Mouse (Mus musculus) T-cell, adult 2 months (primary cell): Measurements from ENCODE around the gene Deaf1.
A peak's percentile ranks its signal among the peaks of the same experiment; 100 is the strongest.

Source experiments
- DNase-seq: peaks from one replicate; pipeline ENCODE4 v3.0.0; 2022; ENCODE audit warnings: low spot score

The Deaf1 gene

GRCm38 (mm10) chr7:141327469-141328372, at the start of gene Deaf1, which contains the start of gene Tmem80:
TSS of gene Deaf1 (minus strand) at chr7:141327690.
TSS of gene Tmem80 (plus strand) at chr7:141327739.
- DNase-seq, result peak; percentile 97

- DNase-seq, result no peak
These were observed 46.9 kb upstream of the Deaf1 start for GRCm38 (mm10) chr7:141374399-141374798.

DNA sequence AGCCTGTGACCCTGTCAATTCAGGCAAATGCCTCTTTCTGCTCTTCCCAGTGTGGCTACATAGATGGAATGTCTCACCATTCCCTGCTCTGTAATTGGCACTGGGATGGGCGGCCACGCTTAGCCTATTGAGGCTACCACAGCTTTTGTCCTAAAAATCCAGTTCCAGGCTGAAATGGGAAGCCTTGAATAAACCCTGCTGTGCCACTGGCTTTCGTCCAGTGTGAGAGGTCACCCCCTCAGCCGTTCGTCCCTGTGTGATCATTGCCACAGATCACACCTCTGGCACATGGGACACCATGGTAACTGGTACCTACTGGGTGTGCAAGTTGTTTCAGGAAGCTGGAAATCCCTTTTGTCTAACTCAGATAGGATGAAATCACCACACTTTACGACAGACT, 46.1 kb upstream of the Deaf1 start:
- DNase-seq, result no peak

DNA sequence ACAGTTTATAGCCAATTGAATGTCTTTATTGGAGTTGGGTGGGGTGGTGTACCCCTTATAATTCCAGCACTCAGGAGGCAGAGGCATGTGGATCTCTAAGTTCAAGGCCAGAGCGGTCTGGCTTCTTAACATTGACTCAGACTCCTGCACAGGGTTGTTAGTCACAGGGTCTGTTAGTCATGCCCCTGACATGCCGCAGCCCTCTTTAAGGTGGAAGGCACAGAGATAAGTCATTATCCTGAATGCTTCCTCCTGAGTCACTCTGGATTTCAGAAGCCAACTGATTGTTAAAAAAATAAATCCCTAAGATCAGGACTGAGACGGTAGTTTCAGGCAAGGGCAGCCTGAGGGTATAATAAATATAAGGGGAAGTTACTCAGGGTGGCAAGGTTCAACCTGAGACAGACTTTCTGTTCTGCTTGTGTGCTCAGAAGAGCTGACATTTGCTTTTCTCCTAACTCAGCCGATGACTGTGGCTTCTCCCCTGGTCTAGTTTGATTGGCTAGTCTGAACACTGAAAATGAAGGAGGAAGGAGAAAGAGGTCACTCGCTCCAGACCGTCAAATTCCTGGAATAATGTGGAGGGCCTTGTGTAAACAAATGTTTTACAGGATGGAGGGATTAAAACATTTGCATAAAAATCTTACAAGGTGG, 44.6 kb upstream of the Deaf1 start:
- DNase-seq, result no peak

DNA sequence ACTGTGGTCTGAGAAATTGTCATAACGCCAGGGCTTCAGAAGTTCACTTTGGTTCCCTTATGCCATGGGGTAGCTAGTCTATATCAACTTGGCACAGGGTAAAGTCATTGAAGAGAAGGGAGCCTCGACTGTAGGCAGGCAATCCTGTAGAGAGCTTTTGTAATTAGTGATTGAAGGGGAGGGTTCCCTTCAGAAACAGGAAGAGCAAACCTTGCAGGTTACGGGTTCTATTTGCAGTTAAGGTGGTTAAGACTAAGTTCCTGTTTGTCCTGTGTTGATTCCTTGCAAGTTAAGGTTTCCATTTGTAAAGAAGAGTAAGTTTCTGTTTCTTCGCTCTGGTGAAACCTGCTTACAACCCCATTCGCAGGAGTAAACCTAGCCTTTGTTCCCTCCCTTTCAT, 42.4 kb upstream of the Deaf1 start:
- no peak for DNase-seq

GRCm38 (mm10) chr7:141367358-141367757, 39.9 kb upstream of the Deaf1 start:
- no peak for DNase-seq

DNA sequence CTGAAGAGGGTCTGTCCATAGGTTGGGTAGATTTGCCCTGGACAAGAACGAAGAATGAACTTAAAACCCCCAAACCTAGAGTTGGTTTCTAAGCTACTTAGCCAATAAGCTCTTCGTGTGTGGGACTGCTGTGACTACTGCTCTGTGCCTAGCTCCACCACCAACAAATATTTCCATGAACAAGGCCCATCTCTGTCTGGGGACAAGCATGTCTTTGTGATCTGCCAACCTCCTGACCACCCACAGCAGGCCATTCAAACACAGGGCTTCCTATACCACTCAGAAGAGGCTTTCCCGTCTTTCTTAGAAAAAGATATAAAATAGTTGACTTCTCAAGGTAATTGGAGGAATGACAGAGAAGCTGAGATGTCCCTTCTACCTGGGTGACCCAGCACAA, 37.6 kb upstream of the Deaf1 start:
- no peak for DNase-seq

DNA sequence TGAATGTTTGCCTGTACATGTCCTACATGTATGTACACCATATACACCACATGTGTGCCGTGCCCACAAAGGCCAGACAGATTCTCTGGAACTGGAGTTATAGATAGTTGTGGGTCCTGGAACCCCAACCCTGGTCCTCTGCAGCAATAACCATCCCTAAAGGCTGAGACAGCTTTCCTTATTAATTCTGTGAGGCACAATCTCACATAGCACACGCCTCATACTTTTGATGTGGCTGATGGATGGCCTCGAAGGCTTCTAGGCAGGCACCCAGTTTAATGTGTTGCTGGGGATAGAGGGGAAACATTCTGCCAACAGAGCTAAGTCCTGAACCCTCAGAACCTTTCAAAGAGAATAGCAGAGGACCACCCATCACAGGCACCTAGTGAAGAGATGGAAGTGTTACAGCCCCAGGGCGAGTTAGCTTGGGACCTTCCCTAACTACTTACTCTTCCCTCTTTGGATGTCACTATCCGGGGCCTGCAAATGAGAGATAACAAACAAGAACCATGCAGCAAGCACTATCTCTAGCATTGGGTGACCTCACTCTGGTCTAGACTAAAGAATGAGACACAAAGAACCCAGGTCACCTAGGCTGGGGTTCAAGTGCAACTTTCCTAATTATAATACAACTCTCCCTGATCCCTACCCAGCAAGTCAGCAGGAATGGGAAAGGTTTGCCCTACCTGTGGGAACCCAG, 37.0 kb upstream of the Deaf1 start:
- no peak for DNase-seq

- no peak for DNase-seq
These were observed 36.2 kb upstream of the Deaf1 start for GRCm38 (mm10) chr7:141363752-141364125.

- peak; percentile 72 for DNase-seq
These were observed 35.7 kb upstream of the Deaf1 start for GRCm38 (mm10) chr7:141363106-141363751.

GRCm38 (mm10) chr7:141361510-141361909, 34.0 kb upstream of the Deaf1 start:
- DNase-seq, result peak; percentile 48

- no peak for DNase-seq
These were observed 29.5 kb upstream of the Deaf1 start for GRCm38 (mm10) chr7:141356971-141357370.

DNA sequence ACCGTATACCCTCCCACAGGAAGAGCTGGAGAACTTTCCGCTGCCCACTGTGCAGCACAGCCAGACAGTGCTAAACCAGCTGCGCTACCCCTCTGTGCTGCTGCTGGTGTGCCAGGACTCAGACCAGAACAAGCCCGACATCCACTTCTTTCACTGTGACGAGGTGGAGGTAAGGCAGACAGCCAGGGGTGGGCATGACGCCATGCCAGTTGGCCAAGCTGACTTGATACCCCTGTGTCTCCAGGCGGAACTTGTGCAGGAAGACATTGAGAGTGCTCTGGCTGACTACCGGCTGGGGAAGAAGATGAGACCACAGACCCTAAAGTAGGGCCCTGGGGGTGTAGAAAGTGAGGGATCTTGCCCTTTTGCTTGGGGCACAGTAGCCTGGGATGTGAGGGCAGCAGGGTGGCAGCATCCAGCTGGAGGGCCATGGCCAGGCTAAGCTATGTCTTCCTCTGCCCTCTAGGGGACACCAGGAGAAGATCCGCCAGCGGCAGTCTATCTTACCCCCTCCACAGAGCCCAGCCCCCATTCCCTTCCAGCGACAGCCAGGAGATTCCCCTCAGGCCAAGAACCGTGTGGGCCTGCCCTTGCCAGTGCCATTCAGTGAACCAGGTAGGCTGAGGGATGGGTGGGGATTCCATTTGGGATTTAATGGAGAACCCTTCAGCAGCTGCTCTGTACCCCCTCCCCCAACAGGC, 28.3 kb upstream of the Deaf1 start:
- DNase-seq, result no peak

GRCm38 (mm10) chr7:141355051-141355450, 27.6 kb upstream of the Deaf1 start:
- no peak for DNase-seq

- no peak for DNase-seq
These were observed 23.6 kb upstream of the Deaf1 start for GRCm38 (mm10) chr7:141351061-141351460.

GRCm38 (mm10) chr7:141344787-141345186, 17.3 kb upstream of the Deaf1 start:
- DNase-seq, result peak; percentile 71

DNA sequence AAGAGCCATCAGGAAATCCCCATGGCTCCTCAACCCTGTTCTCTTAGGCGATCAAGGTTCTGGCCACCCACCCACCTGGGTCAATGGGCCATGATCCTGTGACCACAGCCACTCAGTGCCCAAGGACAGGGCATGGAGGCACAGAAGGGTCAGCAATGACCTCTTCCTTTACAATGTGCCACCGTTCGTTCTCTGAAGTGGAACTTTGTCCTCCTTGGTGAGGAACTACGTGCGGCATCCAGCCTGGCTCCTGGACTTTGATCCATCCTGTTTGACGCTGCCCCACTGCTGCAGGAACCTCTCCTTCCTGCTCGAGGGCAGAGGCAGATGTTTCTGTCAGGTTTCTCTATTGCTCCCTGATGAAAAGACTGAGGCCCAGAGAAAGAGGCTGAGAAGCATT, 16.2 kb upstream of the Deaf1 start:
- DNase-seq, result no peak

DNA sequence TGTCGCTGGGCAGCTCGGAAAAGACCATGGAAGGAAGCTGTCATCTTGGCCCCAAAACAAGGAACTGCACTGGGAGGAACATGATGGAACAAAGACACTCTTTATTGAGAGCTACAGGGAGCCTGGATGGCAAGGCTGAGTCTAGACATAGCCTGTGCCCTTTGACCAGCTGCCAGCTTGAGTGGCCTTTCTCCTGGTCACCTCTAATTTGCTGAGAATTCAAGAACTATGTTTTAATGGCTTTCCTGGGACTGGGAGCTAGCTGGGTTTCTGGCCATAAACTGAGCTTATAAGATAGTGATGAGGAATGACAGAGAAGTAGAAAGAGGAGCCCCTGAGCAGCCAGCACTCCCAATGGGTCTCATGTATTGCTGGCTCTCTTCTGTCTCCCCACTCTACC, 15.7 kb upstream of the Deaf1 start:
- no peak for DNase-seq

- no peak for DNase-seq
These were observed 14.3 kb upstream of the Deaf1 start for GRCm38 (mm10) chr7:141341689-141342226.

DNA sequence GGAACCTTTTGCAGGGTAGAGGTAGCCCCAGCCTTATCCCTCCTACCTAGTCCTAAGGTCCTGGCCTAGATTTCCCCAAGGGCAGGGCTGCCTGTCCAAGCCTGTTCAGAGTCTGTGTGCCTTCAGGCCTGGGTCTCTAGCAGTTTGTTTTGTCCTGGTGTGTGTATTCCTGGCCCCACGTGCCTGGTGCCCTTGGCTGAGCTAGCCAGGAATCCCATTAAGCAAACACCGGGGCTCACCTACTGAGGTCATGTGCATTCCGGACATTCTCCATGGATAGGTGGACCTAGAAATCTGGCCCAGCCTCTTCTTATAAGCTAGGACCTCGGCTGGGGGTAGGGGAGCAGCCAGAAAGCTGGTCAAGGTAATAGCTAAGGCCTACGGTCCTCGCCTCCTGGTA, 13.0 kb upstream of the Deaf1 start:
- DNase-seq, result no peak

- DNase-seq, result no peak
These were observed 12.5 kb upstream of the Deaf1 start for GRCm38 (mm10) chr7:141340023-141340422.
